In the genomic region with DNA sequence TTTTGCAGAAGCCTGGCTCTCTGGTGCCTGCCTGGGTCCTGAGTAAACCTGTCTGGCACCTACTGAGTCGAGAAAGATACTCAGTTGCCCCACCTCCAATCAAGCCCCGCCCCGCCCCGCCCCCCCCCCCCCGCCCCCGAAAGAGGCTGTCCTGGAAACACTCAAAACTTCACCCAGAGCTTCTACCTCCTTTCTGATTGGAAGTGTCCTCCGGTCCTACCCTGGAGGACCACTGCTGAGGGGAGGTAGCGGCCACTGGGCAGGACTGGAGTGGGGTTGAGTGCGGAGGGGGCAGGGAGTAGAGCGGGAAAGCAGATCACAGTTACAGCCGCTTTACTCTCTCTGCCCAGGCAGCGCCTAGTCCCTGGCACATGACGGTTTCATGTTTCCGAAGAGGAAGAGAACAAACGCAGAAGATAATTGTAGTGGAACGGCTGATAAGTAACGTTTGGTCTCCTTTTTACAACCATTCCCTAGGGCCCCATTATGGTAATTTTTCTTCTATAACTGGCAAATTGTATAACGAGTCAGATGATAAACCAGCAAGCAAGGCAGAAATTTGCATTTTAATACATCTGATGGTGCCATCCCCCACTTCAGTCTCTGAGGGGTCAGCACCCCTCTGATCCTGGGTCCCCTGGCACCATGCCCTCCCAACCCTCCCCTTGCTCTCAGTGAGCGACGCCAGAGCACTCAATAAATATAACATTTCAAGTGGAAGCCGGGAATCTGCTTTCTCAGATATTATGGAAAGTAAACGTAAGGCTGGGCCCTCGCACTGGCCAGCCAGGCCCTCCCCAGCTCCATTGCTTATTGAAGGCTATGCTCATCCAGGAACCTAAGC, we compare ENCODE assay signal across 7 mouse cellular contexts.
DNase-seq lines count a peak whose midpoint lies in the region; ATAC-seq lines count a peak whose summit lies in the region.

No protein-coding gene starts in this region.

- peak overlapping the region; percentile 43 for H3K4me3 ChIP-seq in heart, embryonic 13.5 days

- no peaks in the 10 kb centered on the region for H3K36me3 ChIP-seq in heart, embryonic 13.5 days

- H3K27ac ChIP-seq in heart, embryonic 13.5 days (replicated peaks), result peak overlapping the region; percentile 41

- H3K27me3 ChIP-seq in heart, embryonic 13.5 days (replicated peaks), result peaks cover 22% of the 10 kb centered on the region

- peaks cover 45% of the 10 kb centered on the region for H3K4me1 ChIP-seq in heart, embryonic 13.5 days

- H3K9ac ChIP-seq in heart, embryonic 13.5 days, result peak overlapping the region; percentile 69

- H3K9me3 ChIP-seq in heart, embryonic 13.5 days, result no peaks in the 10 kb centered on the region

- no peak for ATAC-seq in heart, embryonic 13.5 days (ENCODE audit: extremely low read depth, insufficient number of reproducible peaks, low FRiP score, low TSS enrichment)
- ATAC-seq in megakaryocyte-erythroid progenitor cell, adult 5-6 weeks (replicated peaks; ENCODE audit: low FRiP score, low TSS enrichment, poor library complexity, severe bottlenecking), result peak; percentile 94
- no peak for ATAC-seq in monocyte, adult 5-6 weeks (replicated peaks; ENCODE audit: insufficient number of reproducible peaks, low FRiP score, low TSS enrichment, poor library complexity, severe bottlenecking)

- WGBS in heart, embryonic 13.5 days, result 2% methylated on average over 23 of the region's 23 CpGs

- DNase-seq in adrenal gland, adult 2 months, result peak; percentile 43
- peak; percentile 67 for DNase-seq in embryo, embryonic 11 days
- peak; percentile 60 to 69 for DNase-seq in kidney, postnatal 4 days
- DNase-seq in spleen, postnatal 4 days (ENCODE audit: low spot score in 2 of 2), result peak; percentile 44 to 75

- peak overlapping the region; percentile 69 for H3K4me2 ChIP-seq in heart, embryonic 13.5 days
